Mouse (Mus musculus) stomach, postnatal 0 days (tissue): ENCODE data around the gene Sema3g.

Source experiments
- CTCF ChIP-seq: IDR thresholded peaks from 2 replicates; pipeline ENCODE4 v1.5.1; 2016; ENCODE audit warnings: antibody characterized with exemption, low read depth, mild to moderate bottlenecking, moderate library complexity
- EP300 ChIP-seq: optimal IDR thresholded peaks from 2 replicates; pipeline ENCODE3; 2016; ENCODE audit warnings: antibody characterized with exemption

- no peak for TF ChIP-seq CTCF
- TF ChIP-seq EP300, result no peak
Measured at GRCm38 (mm10) chr14:31208084-31208483, 9.6 kb upstream of the Sema3g start, which contains the start of gene Tnnc1.
